Mouse (Mus musculus): ENCODE results near the gene Txnrd3. TPM values are rescaled to one million over a fixed set of nuclear protein-coding genes. Genes with fewer than 3 reads are reported as not detected.

Gene Txnrd3
- total RNA-seq, 1 experiment from 2014 or later, result 26.5 TPM

GRCm38 (mm10) chr6:89639025-89639424 lies 4.8 kb upstream of the Txnrd3 start:
- ATAC-seq (replicated peaks in 1 of 2; ENCODE audit: insufficient read depth in 1 of 2, low FRiP score in 2 of 2, low TSS enrichment in 1 of 2, low read depth in 1 of 2, poor library complexity in 2 of 2, severe bottlenecking in 2 of 2), result 0 out of 4 replicates have a peak, but pooled peaks of 1 of the 2 experiments have one; percentile 34

- peak; percentile 76 to 82 for ATAC-seq (replicated peaks in 1 of 2; ENCODE audit: insufficient read depth in 1 of 2, low FRiP score in 2 of 2, low TSS enrichment in 1 of 2, low read depth in 1 of 2, poor library complexity in 2 of 2, severe bottlenecking in 2 of 2)
These were observed 685 bp downstream of the Txnrd3 start for GRCm38 (mm10) chr6:89644271-89645075.

DNA sequence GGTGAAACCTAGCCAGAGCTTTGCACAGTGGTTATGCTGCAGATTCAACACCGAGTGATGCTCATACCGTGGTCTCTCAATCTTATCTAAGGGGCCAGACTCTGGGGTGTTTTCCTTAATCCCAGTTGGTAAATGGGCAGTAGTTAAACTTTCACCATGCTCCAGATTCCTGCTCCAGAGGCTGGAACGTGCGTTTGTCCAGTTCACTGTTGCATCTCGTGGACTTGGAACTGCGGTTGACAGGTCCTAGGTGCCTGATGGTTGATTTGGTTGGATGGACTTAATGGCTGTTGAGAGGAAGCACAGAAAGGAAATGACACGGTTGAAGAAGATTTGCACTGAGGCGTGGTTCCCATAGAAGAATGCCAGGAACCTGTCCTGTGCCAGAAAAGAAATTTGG lies 6.1 kb downstream of the Txnrd3 start:
- no peak for ATAC-seq (replicated peaks in 1 of 2; ENCODE audit: insufficient read depth in 1 of 2, low FRiP score in 2 of 2, low TSS enrichment in 1 of 2, low read depth in 1 of 2, poor library complexity in 2 of 2, severe bottlenecking in 2 of 2)

GRCm38 (mm10) chr6:89651770-89652169 lies 8.0 kb downstream of the Txnrd3 start:
- ATAC-seq (replicated peaks in 1 of 2; ENCODE audit: insufficient read depth in 1 of 2, low FRiP score in 2 of 2, low TSS enrichment in 1 of 2, low read depth in 1 of 2, poor library complexity in 2 of 2, severe bottlenecking in 2 of 2), result no peak

GRCm38 (mm10) chr6:89655011-89655410 lies 11.2 kb downstream of the Txnrd3 start:
- ATAC-seq (replicated peaks in 1 of 2; ENCODE audit: insufficient read depth in 1 of 2, low FRiP score in 2 of 2, low TSS enrichment in 1 of 2, low read depth in 1 of 2, poor library complexity in 2 of 2, severe bottlenecking in 2 of 2), result no peak

DNA sequence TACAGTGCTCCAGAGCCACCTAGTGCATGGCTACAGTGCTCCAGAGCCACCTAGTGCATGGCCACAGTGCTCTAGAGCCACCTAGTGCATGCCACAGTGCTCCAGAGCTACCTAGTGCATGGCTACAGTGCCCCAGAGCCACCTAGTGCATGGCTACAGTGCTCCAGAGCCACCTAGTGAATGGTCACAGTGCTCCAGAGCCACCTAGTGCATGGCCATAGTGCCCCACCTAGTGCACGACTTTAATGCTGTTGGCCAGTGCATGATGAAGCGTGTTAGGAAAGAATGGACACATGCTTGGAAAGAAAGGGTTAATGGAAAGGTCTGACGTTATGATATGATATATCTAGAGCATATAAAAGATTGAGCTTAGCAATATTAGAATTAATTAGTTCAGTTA lies 14.6 kb downstream of the Txnrd3 start:
- no peak for ATAC-seq (replicated peaks in 1 of 2; ENCODE audit: insufficient read depth in 1 of 2, low FRiP score in 2 of 2, low TSS enrichment in 1 of 2, low read depth in 1 of 2, poor library complexity in 2 of 2, severe bottlenecking in 2 of 2)

GRCm38 (mm10) chr6:89658931-89659330 lies 15.1 kb downstream of the Txnrd3 start:
- no peak for ATAC-seq (replicated peaks in 1 of 2; ENCODE audit: insufficient read depth in 1 of 2, low FRiP score in 2 of 2, low TSS enrichment in 1 of 2, low read depth in 1 of 2, poor library complexity in 2 of 2, severe bottlenecking in 2 of 2)

DNA sequence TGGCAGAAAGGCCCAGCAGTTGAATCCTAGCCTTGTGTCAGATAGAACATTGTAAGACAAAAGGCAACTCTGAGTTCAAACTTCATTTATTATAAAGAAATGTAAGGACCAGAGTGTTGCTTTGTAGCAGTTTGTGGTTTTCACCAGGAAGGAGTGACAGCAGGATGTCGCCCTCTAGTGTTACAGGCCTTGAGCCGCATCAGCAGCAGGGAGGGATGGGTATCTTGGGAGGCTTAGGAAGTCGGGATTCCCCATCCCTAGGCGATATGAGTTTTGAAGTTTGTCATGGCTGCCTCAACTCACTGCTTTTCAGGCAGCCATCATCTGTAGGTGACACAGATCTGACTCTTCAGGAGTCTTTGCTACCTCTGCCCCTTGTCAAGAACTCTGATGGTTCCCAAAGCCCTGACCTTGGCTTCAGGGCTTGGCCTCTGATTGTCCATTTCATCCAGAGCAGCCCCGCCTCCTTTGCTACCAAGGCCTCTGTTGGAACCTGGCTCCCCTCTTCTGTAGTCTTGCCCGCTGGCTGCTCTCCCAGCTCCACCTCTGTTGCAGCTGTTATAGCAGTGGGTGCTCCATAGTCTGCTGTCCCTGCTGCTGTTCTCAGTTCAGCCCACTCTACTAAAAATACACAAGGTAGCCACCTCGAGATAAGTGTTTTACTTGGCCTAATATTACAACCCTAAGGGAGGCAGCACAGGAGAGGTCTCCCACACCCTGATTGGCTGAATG lies 16.1 kb downstream of the Txnrd3 start:
- 0 out of 4 replicates have a peak, but pooled peaks of 1 of the 2 experiments have one; percentile 41 for ATAC-seq (replicated peaks in 1 of 2; ENCODE audit: insufficient read depth in 1 of 2, low FRiP score in 2 of 2, low TSS enrichment in 1 of 2, low read depth in 1 of 2, poor library complexity in 2 of 2, severe bottlenecking in 2 of 2)

- ATAC-seq (replicated peaks in 1 of 2; ENCODE audit: insufficient read depth in 1 of 2, low FRiP score in 2 of 2, low TSS enrichment in 1 of 2, low read depth in 1 of 2, poor library complexity in 2 of 2, severe bottlenecking in 2 of 2), result no peak
These were observed 16.7 kb downstream of the Txnrd3 start for GRCm38 (mm10) chr6:89660490-89660889.

GRCm38 (mm10) chr6:89662521-89662920 lies 18.7 kb downstream of the Txnrd3 start:
- ATAC-seq (replicated peaks in 1 of 2; ENCODE audit: insufficient read depth in 1 of 2, low FRiP score in 2 of 2, low TSS enrichment in 1 of 2, low read depth in 1 of 2, poor library complexity in 2 of 2, severe bottlenecking in 2 of 2), result no peak

DNA sequence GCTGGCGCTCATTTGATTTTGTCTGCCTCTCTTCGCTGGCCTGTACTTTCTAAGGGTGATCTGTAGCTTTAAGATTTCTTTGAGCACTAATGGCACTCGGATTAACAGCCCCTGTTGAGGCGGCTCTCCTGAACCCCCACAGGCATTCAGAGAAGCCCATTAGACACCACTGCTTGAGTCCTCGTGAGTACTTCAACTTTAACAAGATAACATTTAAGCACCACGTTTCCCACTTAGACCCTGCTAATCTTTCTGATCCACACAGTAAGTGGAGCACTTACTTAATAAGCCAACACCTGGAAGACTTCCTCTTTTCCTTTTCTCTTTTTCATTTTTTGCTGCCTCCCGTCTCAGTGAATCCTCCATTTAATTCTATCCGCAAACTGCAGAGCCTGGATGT lies 21.4 kb downstream of the Txnrd3 start:
- no peak for ATAC-seq (replicated peaks in 1 of 2; ENCODE audit: insufficient read depth in 1 of 2, low FRiP score in 2 of 2, low TSS enrichment in 1 of 2, low read depth in 1 of 2, poor library complexity in 2 of 2, severe bottlenecking in 2 of 2)

DNA sequence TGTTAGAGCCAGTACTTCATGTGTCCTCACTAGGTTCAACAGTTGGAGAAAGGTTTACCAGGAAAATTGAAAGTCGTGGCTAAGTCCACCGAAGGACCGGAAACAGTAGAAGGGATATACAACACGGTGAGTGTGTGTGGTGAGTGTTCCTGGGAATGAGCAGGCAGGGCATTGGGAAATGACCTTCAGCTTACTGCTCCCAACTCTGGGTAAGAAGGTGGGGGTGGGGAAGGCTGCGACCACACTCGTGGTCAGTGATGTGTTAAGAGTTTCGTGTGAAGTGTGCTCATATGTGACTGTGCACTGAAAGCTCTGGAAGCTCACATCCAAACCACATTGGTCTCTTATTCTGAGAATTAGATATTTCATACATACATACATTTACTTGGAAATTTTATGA lies 21.9 kb downstream of the Txnrd3 start:
- ATAC-seq (replicated peaks in 1 of 2; ENCODE audit: insufficient read depth in 1 of 2, low FRiP score in 2 of 2, low TSS enrichment in 1 of 2, low read depth in 1 of 2, poor library complexity in 2 of 2, severe bottlenecking in 2 of 2), result no peak

DNA sequence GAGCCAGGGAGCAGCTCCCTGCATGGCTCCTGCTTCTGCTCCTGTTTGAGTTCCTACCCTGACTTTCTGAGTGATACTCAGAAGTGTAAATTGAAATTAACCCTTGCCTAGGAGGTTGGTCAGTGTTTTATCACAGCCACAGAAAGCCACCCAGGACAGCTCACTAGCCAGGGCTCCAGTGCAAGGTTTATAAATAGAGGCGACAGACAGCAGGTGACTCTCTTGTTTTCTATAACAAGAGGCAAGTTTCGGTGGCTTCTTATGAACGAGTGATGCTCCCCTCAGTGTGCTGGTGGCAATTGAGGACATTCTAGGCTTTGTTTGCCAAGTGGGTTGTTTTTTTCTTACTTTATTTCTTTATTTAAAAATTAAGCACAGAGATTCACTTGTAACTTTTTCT lies 23.2 kb downstream of the Txnrd3 start:
- ATAC-seq (replicated peaks in 1 of 2; ENCODE audit: insufficient read depth in 1 of 2, low FRiP score in 2 of 2, low TSS enrichment in 1 of 2, low read depth in 1 of 2, poor library complexity in 2 of 2, severe bottlenecking in 2 of 2), result no peak

DNA sequence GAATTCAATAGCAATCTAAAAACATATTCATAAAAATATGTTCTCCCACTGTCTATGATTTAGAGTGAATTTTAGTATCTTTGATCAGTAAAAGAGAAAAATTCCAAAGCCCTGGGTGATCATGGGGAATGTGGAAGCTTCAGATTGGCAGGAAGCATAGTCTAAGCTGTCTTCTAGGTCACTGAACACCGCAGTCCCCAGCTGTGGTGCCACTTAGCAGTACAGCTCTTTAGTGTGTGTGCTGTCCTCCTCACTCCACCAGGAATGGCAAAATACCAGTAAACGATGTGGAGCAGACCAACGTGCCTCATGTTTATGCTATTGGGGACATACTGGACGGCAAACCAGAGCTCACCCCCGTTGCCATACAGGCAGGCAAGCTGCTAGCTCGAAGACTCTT lies 25.8 kb downstream of the Txnrd3 start:
- ATAC-seq (replicated peaks in 1 of 2; ENCODE audit: insufficient read depth in 1 of 2, low FRiP score in 2 of 2, low TSS enrichment in 1 of 2, low read depth in 1 of 2, poor library complexity in 2 of 2, severe bottlenecking in 2 of 2), result no peak

DNA sequence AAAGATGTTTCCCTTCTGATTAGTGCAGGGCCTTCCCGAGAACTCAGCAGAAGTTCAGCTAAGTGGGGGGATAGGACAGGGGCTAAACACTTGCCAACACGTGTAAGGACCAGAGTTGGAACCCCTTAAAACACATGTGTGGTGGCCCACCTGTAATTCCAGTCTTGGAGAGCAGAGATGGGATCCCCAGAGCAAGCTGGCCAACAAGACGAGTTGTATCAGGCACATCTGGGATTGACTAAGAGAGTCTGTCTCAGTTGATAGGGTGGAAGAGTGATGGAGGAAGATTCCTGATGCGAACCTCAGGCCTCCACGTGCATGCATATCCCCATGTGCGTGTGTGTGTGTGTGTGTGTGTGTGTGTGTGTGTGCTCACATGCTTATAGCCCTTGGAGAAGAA lies 27.6 kb downstream of the Txnrd3 start:
- ATAC-seq (replicated peaks in 1 of 2; ENCODE audit: insufficient read depth in 1 of 2, low FRiP score in 2 of 2, low TSS enrichment in 1 of 2, low read depth in 1 of 2, poor library complexity in 2 of 2, severe bottlenecking in 2 of 2), result no peak

- ATAC-seq (replicated peaks in 1 of 2; ENCODE audit: insufficient read depth in 1 of 2, low FRiP score in 2 of 2, low TSS enrichment in 1 of 2, low read depth in 1 of 2, poor library complexity in 2 of 2, severe bottlenecking in 2 of 2), result no peak
These were observed 28.9 kb downstream of the Txnrd3 start for GRCm38 (mm10) chr6:89672641-89673040.

DNA sequence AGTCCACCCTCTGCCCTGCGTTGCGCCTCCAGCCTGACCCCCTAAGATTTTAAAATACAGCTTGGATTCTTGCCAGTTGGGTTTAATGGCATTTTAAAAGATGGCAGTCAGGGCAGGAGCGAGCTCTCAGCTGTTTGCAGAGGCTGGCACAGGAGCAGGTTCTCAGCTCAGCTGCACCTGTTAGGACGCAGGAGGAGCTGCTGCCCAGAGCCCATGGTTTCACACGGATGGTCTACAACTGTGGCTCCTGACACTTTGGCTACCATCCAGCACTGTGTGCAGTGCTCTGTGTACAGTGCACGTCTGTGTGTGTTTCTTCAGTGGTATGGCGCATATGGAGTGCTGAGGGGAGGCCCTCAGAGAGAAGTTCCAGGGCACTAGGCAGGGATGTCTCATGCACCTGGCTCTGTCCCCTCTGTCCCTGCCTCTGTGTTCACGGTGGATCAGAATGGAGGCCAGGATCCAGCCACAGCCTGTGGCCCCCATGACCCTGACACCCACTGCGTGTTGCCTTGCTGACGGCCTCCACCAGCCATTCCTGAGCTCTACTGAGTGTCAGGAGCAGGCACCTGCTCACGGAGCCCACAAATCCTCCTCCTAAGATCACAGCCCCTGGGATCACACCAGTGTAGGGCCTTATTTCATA lies 29.5 kb downstream of the Txnrd3 start:
- no peak for ATAC-seq (replicated peaks in 1 of 2; ENCODE audit: insufficient read depth in 1 of 2, low FRiP score in 2 of 2, low TSS enrichment in 1 of 2, low read depth in 1 of 2, poor library complexity in 2 of 2, severe bottlenecking in 2 of 2)

DNA sequence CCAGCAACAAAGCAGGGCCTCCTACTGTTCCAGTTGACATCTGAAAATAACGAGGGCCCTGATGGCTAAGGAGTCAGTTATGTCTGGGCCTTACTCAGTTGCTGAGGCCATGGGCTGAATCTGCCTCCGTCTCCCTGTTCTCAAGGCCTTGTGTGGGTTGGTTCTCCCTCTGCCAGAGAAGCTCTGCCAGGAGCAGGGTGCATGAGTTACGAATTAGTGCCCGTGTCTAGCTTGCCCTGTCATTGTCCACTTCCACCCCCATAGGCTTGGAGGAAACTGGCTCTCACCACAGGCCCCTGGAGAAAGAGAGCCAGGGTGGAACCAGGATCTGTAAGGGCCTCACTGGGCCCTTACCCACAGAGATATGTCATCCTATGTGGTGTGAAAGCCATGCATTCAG lies 34.7 kb downstream of the Txnrd3 start:
- ATAC-seq (replicated peaks in 1 of 2; ENCODE audit: insufficient read depth in 1 of 2, low FRiP score in 2 of 2, low TSS enrichment in 1 of 2, low read depth in 1 of 2, poor library complexity in 2 of 2, severe bottlenecking in 2 of 2), result no peak
